Mouse (Mus musculus) CH12.LX (cell line): ENCODE measurements around the gene Col5a3.

ENCODE experiments used
- CHD2 ChIP-seq: IDR thresholded peaks from 2 replicates; pipeline ENCODE4 v1.6.1; 2011; ENCODE audit warnings: low read length, improper control_type of control experiment
- CTCF ChIP-seq, 2 experiments: IDR thresholded peaks in 1 of 2; conservative IDR thresholded peaks in 1 of 2; 2 replicates each; pipeline ENCODE4 v1.5.1; 2011 to 2012; ENCODE audit warnings: low read depth in 2 of 2, low read length in 2 of 2, improper control_type of control experiment in 1 of 2, inconsistent platforms in 1 of 2, mild to moderate bottlenecking in 1 of 2, moderate library complexity in 1 of 2
- RAD21 ChIP-seq: IDR thresholded peaks from 2 replicates; pipeline ENCODE4 v1.6.1; 2011; ENCODE audit warnings: low read depth, mild to moderate bottlenecking, low read length, improper control_type of control experiment, moderate library complexity
- SMC3 ChIP-seq: IDR thresholded peaks from 2 replicates; pipeline ENCODE4 v1.6.1; 2011; ENCODE audit warnings: low read depth, low read length, improper control_type of control experiment
- USF1 ChIP-seq: IDR thresholded peaks from 2 replicates; pipeline ENCODE4 v1.6.1; 2014; ENCODE audit warnings: low read depth, mild to moderate bottlenecking, inconsistent platforms, low read length, improper control_type of control experiment

GRCm38 (mm10) chr9:20747682-20748081 is 67.2 kb downstream of the Col5a3 start:
- TF ChIP-seq RAD21 (no peak), CTCF (conservative IDR thresholded peaks at IDR 0.05 in 1 of 2, IDR thresholded peaks at IDR 0.05 in 1 of 2; ENCODE audit: low read depth in 2 of 2, low read length in 2 of 2) (no peak), USF1 (no peak), CHD2 (no peak), SMC3 (no peak)
